Mouse (Mus musculus) neural tube, embryonic 11.5 days (tissue): ENCODE results near the gene Pafah1b3. TPM values are rescaled to one million over a fixed set of nuclear protein-coding genes. Genes with fewer than 3 reads are reported as not detected.

Experiments used
- ATAC-seq: fragments of 200-750 bp; cut with Nextera tagmentation; 2 replicates; pipeline ENCODE4 v1.8.0; 2017; ENCODE audit warnings: moderate number of reproducible peaks, mild to moderate bottlenecking, moderate TSS enrichment, moderate library complexity; ENCODE audit not compliant: insufficient read depth, low FRiP score, low TSS enrichment
- DNase-seq: peaks from one replicate; pipeline ENCODE4 v3.0.0-alpha.2; 2015; ENCODE audit warnings: low spot score
- H3K27ac ChIP-seq: fragments of 300-500 bp; sonication (generic); 2 replicates; pipeline ENCODE4 v1.5.1; 2014; ENCODE audit warnings: low read depth, mild to moderate bottlenecking, low read length
- H3K27me3 ChIP-seq: fragments of 300-500 bp; sonication (generic); 2 replicates; pipeline ENCODE4 v1.6.1; 2014; ENCODE audit warnings: mild to moderate bottlenecking, low read length, mixed read lengths; ENCODE audit not compliant: control insufficient read depth, insufficient read depth
- H3K36me3 ChIP-seq: fragments of 300-500 bp; sonication (generic); 2 replicates; pipeline ENCODE4 v1.6.1; 2014; ENCODE audit warnings: mild to moderate bottlenecking, low read length, moderate library complexity, mixed read lengths; ENCODE audit not compliant: control insufficient read depth, insufficient read depth
- H3K4me1 ChIP-seq: fragments of 300-500 bp; sonication (generic); 2 replicates; pipeline ENCODE4 v1.6.1; 2014; ENCODE audit warnings: low read length, mixed read lengths; ENCODE audit not compliant: control insufficient read depth, insufficient read depth
- H3K4me2 ChIP-seq: fragments of 300-500 bp; sonication (generic); 2 replicates; pipeline ENCODE4 v1.6.1; 2014; ENCODE audit warnings: low read depth, mild to moderate bottlenecking, moderate library complexity
- H3K4me3 ChIP-seq: fragments of 300-500 bp; sonication (generic); 2 replicates; pipeline ENCODE4 v1.5.1; 2014; ENCODE audit warnings: low read depth, low read length
- H3K9ac ChIP-seq: fragments of 300-500 bp; sonication (generic); 2 replicates; pipeline ENCODE4 v1.6.1; 2014; ENCODE audit warnings: mild to moderate bottlenecking, low read length
- H3K9me3 ChIP-seq: fragments of 300-500 bp; sonication (generic); 2 replicates; pipeline ENCODE4 v1.6.1; 2016; ENCODE audit warnings: low read length; ENCODE audit not compliant: control insufficient read depth
- WGBS: fragments of 180-500 bp; shearing (Covaris S2); extraction: QIAGEN DNeasy Blood & Tissue Kit; methylation state at CpG from one replicate; pipeline ENCODE4 v1.1.7; 2014; 5-methylcytosine and 5-hydroxymethylcytosine counted together
- polyA plus RNA-seq: library from polyadenylated mRNA; unstranded; fragments of >200 nt; fragmentation: Nextera tagmentation; extraction: Ambion mirVana; gene quantifications from 2 replicates; pipeline ENCODE4 v1.2.1, GENCODE M21; 2014

Pafah1b3 gene
- polyA plus RNA-seq, 1 experiment from 2014 or later = 321 TPM

DNA sequence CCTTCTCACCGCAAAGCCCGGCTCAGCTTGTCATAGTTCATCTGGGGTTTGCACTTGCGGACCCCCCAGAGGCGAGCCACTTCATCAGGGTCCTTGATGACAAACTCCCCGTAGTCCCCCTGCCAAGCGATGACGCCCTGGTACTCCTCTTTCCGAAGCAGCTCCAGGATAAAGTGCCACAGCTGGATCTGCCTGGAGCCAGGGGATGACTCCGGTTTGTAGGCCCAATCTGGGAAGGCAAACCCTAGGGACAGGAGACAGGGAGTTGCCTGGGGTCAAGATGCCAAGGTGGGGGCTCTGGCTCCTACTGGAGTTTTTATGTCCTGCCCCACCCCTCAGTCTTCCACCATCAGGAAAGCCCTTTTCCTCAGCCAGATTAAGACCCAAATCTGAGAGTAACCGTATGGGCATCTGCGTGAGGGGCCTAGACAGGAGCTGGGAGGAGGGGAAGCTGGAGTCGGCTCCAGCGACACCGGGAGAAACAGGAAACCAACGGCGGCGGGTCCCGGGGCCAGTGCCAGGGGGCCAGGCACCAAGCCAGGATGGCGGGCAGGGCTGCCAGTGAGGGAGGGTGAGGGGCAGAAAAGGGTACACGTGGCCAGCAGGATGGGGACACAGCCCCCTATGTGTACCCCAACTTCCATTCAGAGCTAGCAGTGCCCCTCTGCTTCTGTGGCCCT, 51.6 kb downstream of the Pafah1b3 start:
- Histone ChIP-seq H3K27ac (peak overlapping the region; percentile 35; the same call in 1 of the 2 replicates), H3K9ac (peak overlapping the region; percentile 18; the same call in 1 of the 2 replicates), H3K27me3 (no peaks in the 10 kb centered on the region), H3K36me3 (peaks cover 7% of the 10 kb centered on the region), H3K9me3 (no peaks in the 10 kb centered on the region), H3K4me3 (0 out of 2 replicates have a peak overlapping the region, but pooled peaks have one; percentile 4), H3K4me2 (peak overlapping the region; percentile 92), H3K4me1 (peaks cover 24% of the 10 kb centered on the region)
- no peak for DNase-seq
- ATAC-seq = no peak
- WGBS = 81% methylated on average over 20 of the region's 20 CpGs

Other genes starting within 250 kb of the Pafah1b3 start
- 8.9 and 9.6 TPM in 2 replicates for gene Grik5, start 225.6 kb downstream of the Pafah1b3 start, polyA plus RNA-seq
- 29.3 and 29.6 TPM in 2 replicates for gene Zfp574, start 225.4 kb downstream of the Pafah1b3 start, polyA plus RNA-seq
- gene Pou2f2, start 118.3 kb downstream of the Pafah1b3 start, polyA plus RNA-seq = 33.7 and 40.9 TPM in 2 replicates
- gene Dedd2, start 77.4 kb downstream of the Pafah1b3 start, polyA plus RNA-seq = 11.0 and 11.6 TPM in 2 replicates
- gene Zfp526, start 76.6 kb downstream of the Pafah1b3 start, polyA plus RNA-seq = 3.7 and 3.8 TPM in 2 replicates
- 15.9 and 19.7 TPM in 2 replicates for gene Gsk3a, start 60.1 kb downstream of the Pafah1b3 start, polyA plus RNA-seq
- gene Erf, start 47.2 kb downstream of the Pafah1b3 start, polyA plus RNA-seq = 16.2 and 16.7 TPM in 2 replicates
- gene Cic, start 30.3 kb downstream of the Pafah1b3 start, polyA plus RNA-seq = 30.4 and 38.2 TPM in 2 replicates
- gene Prr19, start 3.4 kb upstream of the Pafah1b3 start, polyA plus RNA-seq = 0.32 and 1.0 TPM in 2 replicates
- 9.6 and 10.2 TPM in 2 replicates for gene Tmem145, start 8.1 kb upstream of the Pafah1b3 start, polyA plus RNA-seq
- gene Megf8, start 19.2 kb upstream of the Pafah1b3 start, polyA plus RNA-seq = 12.9 and 14.7 TPM in 2 replicates
- gene Cnfn, start 71.7 kb upstream of the Pafah1b3 start, polyA plus RNA-seq = not detected in 2 replicates
- gene Lipe, start 100.7 kb upstream of the Pafah1b3 start, polyA plus RNA-seq = 2.5 and 3.9 TPM in 2 replicates
- gene Cxcl17, start 114.9 kb upstream of the Pafah1b3 start, polyA plus RNA-seq = 0.34 TPM in 1 of 2 replicates, not detected in the other
- 1.0 and 1.2 TPM in 2 replicates for gene Ceacam1, start 179.6 kb upstream of the Pafah1b3 start, polyA plus RNA-seq
- not detected in 2 replicates for gene Ceacam2, start 241.9 kb upstream of the Pafah1b3 start, polyA plus RNA-seq